Mouse (Mus musculus): ENCODE measurements around the gene Mical1. TPM values are rescaled to one million over a fixed set of nuclear protein-coding genes. Genes with fewer than 3 reads are reported as not detected.

Gene Mical1
- polyA plus RNA-seq, 1 experiment from 2014 or later = 46.8 TPM

Other genes starting within 250 kb of the Mical1 start
- gene Fig4, start 173.1 kb upstream of the Mical1 start, polyA plus RNA-seq (2016; fragmentation: Nextera tagmentation; extraction: Ambion mirVana) = 24.7 and 26.9 TPM in 2 replicates
- 0.35 and 0.44 TPM in 2 replicates for gene Ak9, start 172.3 kb upstream of the Mical1 start, polyA plus RNA-seq (2016; fragmentation: Nextera tagmentation; extraction: Ambion mirVana)
- gene Zbtb24, start 25.9 kb upstream of the Mical1 start, polyA plus RNA-seq (2016; fragmentation: Nextera tagmentation; extraction: Ambion mirVana) = 22.1 and 22.6 TPM in 2 replicates
- gene Smpd2, start 14.1 kb downstream of the Mical1 start, polyA plus RNA-seq (2016; fragmentation: Nextera tagmentation; extraction: Ambion mirVana) = 41.4 and 42.8 TPM in 2 replicates
- 2.6 and 3.8 TPM in 2 replicates for gene Ppil6, start 14.1 kb downstream of the Mical1 start, polyA plus RNA-seq (2016; fragmentation: Nextera tagmentation; extraction: Ambion mirVana)
- gene Cd164, start 43.1 kb downstream of the Mical1 start, polyA plus RNA-seq (2016; fragmentation: Nextera tagmentation; extraction: Ambion mirVana) = 106 and 118 TPM in 2 replicates
- 0.96 and 1.4 TPM in 2 replicates for gene Ccdc162, start 240.3 kb downstream of the Mical1 start, polyA plus RNA-seq (2016; fragmentation: Nextera tagmentation; extraction: Ambion mirVana)

Measured in hindbrain, embryonic 12.5 days (tissue).